Mouse (Mus musculus) brain, embryonic 14.5 days (tissue): ENCODE results near the gene Aars2.

Source experiments
- CTCF ChIP-seq: fragments of 200-500 bp; IDR thresholded peaks from 2 replicates; pipeline ENCODE4 v1.5.1; 2012; ENCODE audit warnings: inconsistent platforms, mild to moderate bottlenecking, moderate library complexity, borderline replicate concordance; ENCODE audit not compliant: insufficient read depth, insufficient read length; ENCODE audit errors: extremely low read depth
- POLR2A ChIP-seq: fragments of 200-500 bp; IDR thresholded peaks from 2 replicates; pipeline ENCODE4 v1.6.1; 2012; ENCODE audit warnings: mild to moderate bottlenecking, inconsistent platforms, borderline replicate concordance; ENCODE audit not compliant: poor library complexity, insufficient read depth, insufficient read length, severe bottlenecking; ENCODE audit errors: extremely low read depth

DNA sequence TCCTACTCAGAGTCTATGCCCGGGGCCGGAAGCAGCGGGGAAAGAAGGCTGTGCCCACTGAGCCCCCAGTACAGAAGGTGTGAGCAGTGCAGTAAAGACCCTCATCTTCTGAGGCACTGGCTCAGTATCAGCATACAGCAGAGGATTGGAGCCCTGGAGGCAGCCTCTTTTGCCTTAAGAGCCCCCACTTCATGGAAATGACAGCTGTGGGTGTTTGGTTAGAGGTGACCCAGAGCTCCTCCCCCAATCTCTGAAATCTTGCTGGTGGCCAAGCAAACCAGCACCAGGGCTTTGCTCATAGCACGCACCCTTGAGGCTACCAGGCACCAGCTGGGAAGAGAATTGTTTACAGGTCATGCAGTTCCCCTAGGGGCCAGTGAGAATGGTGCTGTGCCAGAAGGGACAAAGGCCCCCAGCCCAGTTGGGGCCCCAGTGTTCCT, 60.5 kb downstream of the Aars2 start:
- TF ChIP-seq CTCF (no peak), POLR2A (no peak)
